Mouse (Mus musculus) layer of hippocampus, adult 9-10 months (tissue): ENCODE results near the gene Spi1.
A peak's percentile ranks its signal among the peaks of the same experiment; 100 is the strongest.
"Not testable (repeated sequence)": the region's sequence is repeated elsewhere in the genome, so short reads cannot be mapped to it uniquely, and the experiment has no call there.

ENCODE experiments used
- DNase-seq: peaks from one replicate; pipeline ENCODE4 v3.0.0; 2022; ENCODE audit warnings: low spot score

Gene Spi1

GRCm38 (mm10) chr2:91081775-91082695 lies at the start of gene Spi1:
TSS of gene Spi1 (plus strand) at chr2:91082390.
- no peak for DNase-seq

DNA sequence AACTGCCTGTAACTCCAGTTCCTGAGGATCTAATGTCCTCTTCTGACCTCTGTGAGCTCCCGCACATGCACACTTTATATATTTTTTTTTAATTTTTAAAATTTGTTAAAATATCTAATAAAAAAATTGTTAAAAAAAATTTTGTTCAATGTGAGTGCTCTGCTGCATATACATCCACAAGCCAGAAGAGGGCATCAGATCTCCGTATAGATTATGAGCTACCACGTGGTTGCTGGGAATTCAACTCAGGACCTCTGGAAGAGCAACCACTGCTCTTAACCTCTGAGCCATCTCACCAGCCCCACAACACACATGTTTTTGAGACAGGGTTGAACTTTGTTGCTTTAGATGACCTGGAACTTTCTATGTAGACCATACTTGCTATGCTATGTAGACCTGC lies 49.2 kb upstream of the Spi1 start:
- DNase-seq: no peak

DNA sequence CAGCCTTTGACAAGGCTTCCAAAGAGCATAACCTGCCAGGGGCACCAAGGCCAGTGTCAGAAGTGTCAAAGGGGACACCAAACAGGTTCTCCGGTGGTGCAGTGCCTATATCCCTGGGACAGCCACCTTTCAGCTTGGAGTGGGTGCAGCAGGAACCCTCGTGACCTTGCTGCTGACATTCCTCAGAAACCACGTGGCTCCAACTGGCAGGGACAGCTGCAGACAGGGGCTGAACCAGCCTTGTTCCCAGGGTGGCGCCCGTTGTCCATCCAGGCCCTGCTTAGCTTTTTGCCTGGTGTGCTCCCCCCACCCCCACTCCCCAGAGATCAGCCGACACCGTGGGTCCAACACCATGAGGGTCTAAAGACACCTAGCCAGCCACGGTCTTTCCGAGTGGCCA lies 46.8 kb upstream of the Spi1 start, which contains the start of gene Rapsn:
Gene Rapsn, plus strand, starts transcription at position 236 of the 400 bp plus-strand sequence.
- no peak for DNase-seq

- no peak for DNase-seq
These were observed 40.4 kb upstream of the Spi1 start for GRCm38 (mm10) chr2:91041786-91042185.

GRCm38 (mm10) chr2:91042651-91043398 lies 39.4 kb upstream of the Spi1 start:
- DNase-seq: no peak

DNA sequence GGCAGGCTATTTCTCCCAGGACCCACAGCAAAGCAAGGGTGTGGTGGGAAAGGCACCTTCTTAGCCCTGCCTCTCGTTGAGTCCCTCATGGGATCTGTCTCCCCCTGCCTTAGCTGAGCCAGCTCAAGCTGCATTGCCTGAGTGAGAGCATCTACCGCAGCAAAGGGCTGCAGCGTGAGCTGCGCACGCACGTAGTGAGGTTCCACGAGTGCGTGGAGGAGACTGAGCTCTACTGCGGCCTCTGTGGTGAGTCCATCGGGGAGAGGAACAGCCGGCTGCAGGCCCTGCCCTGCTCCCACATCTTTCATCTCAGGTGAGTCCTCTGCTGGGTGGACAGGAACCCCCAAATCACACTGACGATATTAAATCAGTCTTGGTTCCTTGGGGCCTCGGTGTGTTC lies 37.5 kb upstream of the Spi1 start:
- DNase-seq: no peak

DNA sequence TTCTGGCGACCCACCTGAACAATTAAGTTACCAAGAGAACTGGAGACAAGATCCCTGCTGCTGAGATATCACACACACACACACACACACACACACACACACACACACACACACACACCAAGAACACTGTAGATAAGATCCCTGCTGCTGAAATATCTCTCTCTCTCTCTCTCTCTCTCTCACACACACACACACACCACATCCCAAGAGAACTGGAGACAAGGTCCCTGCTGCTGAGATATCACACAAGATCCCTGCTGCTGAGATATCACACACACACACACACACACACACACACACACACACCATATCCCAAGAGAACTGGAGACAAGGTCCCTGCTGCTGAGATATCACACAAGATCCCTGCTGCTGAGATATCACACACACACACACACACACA lies 36.4 kb upstream of the Spi1 start:
- not testable (repeated sequence) for DNase-seq

- DNase-seq: no peak
These were observed 34.8 kb upstream of the Spi1 start for GRCm38 (mm10) chr2:91047359-91047758.

DNA sequence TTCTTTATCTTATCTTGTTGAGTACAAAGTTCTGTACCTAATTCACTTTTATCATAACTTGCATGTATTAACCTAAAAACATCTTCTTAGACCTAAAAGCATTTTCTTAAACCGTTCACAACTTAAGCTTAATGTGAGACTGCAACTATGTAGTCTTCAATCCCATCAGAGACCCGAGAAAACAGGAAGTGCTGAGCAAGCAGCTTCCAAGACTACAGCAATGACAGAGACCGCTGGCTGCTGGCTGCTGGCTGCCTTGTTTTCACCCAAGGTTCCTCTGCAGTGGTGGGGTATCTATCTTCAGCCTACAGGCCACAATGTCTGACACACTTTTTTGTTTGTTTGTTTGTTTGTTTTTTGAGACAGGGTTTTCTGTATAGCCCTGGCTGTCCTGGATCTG lies 30.3 kb upstream of the Spi1 start:
- no peak for DNase-seq

DNA sequence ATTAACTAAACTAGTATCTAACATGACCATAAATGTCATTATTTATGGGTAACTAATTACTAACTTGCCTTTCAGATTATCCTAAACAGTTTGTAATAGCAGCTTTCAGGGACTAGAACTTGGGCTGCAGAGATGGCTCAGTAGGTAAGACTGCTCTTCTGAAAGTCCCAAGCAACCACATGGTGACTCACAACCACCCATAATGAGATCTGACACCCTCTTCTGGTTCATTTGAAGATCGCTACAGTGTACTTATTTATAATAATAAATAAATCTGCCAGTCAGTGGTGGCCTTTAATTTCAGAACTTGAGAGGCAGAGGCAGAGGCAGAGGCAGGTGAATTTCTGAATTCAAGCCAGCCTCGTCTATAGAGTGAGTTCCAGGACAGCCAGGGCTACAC lies 29.4 kb upstream of the Spi1 start:
- no peak for DNase-seq

DNA sequence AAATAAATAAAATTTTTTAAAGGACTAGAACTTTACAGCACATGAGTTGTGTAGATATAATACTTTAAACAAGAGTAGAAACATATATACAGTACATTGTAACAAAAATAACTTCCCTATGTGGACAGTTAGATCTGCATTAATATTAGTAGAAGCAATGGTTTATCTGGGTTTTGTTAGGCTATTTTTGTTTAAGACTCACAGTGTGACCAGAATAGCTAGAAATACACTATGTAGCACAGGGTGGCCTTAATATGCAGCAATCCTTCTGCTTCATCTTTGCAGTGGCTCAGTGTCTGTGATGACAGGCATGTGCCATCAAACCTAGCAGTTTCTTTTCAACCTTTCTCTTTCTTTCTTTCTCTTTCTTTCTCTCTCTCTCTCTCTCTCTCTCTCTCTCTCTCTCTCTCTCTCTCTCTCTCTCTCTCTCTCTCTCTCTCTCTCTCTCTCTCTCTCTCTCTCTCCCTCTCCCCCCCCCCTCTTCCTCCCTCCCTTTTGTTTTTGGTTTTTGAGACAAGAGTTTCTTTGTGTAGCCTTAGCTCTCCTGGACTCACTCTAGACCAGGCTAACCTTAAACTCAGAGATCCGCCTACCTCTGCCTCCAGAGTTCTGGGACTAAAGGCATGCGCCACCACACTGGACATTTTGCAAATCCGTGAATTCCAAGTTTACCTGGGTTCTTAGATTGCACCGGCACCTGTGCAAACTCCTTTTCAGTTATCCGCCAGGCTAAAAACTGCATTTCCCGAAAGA lies 28.8 kb upstream of the Spi1 start:
- no peak for DNase-seq

DNA sequence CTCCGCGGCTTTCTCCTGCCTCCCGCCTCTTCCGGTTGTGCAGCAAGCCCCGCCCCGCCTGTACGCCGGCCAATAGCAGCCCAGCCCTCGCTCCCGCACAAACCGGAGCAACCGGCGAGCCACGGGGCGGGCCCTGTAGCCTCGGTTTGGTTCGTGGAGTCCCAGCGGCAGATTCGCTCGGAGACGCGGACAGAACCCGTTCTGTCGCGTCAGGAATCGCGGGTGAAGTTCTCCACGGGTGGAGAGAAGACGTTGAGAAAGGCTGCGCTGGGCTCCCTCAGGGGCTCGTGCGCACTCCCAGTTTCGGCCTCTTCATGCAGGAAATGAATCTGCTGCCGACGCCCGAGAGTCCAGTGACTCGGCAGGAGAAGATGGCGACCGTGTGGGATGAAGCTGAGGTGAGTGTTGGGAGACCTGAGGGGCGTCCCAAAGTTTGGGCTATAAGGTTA lies 28.2 kb upstream of the Spi1 start, which contains the start of gene Psmc3:
Gene Psmc3, plus strand, starts transcription at position 76 of the 449 bp plus-strand sequence.
- DNase-seq: peak; percentile 87

DNA sequence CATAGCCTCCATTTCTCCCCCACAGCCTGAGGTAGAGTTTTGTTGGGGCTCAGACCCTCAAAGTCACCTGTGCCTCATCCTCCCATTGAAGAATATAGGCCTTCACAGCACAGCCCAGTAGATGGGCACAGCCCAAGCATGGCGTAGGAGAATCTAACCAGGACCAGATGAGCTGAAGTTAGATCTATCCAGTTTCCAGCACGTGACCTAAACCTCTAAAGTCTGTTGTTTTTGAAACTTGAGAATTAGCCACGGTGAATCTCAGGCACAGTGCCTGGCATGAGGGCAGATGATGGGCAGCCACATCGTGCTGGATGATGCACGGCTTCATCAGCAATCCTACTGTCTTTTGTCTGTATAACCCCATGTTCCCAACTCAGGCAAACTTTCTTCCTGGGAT lies 23.8 kb upstream of the Spi1 start:
- no peak for DNase-seq

DNA sequence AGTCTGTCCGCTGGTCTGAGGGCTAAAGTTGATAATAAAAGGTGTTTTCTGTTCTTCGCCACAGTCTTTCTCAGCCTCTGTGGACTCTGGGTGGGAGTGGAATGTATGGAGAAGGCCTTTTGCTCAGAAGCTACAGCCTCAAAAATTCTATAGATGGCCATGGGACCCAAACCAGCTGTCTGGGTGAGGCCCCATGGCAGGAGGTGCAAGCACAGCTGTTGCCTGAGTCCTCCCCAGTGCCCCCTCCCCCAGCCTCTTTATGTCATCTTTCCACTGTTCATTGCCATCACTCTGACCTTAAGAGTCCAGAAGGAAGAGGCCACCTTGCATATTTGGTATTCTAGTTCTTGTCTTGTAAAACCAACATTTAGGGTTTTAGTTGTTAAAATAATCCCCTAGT lies 22.8 kb upstream of the Spi1 start:
- no peak for DNase-seq

DNA sequence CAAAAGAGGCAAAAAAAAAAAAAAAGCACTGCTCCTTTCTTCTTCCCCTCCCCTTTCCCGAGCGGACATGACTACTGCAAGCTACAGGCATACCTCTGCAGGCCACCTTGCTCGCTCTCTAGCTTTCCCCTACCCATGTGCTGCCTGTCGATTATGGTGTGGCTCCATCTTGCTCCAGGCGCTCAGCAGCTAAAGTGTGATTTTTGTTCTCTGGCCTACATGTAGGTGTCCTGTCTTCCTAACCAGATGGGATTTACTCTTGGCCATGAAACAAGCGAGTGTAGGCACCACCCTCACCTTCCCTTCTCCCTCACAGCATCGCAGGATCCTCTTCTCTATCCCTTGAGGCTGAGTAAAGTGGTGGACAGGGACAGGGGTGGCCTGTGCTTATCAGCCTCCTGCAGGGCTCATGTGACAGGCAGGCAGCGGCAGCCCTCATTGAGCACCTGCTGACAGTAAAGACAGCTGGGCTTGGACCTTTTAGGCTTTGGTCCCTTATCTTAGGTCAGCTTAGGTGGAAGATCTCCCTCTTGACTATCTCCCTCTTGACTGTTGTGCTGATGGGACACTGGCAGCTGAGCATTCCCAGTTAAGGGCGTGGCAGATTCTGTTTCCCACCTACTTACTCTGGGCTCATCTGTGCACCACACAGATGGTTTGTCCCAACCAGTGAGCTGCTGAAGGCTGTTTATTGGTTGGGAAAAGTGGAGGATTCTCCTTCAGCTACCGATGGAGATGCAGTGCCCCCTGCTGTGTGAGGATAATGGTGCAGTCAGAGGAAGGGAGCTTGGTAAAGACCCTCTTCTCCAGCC lies 21.4 kb upstream of the Spi1 start:
- peak; percentile 64 for DNase-seq

DNA sequence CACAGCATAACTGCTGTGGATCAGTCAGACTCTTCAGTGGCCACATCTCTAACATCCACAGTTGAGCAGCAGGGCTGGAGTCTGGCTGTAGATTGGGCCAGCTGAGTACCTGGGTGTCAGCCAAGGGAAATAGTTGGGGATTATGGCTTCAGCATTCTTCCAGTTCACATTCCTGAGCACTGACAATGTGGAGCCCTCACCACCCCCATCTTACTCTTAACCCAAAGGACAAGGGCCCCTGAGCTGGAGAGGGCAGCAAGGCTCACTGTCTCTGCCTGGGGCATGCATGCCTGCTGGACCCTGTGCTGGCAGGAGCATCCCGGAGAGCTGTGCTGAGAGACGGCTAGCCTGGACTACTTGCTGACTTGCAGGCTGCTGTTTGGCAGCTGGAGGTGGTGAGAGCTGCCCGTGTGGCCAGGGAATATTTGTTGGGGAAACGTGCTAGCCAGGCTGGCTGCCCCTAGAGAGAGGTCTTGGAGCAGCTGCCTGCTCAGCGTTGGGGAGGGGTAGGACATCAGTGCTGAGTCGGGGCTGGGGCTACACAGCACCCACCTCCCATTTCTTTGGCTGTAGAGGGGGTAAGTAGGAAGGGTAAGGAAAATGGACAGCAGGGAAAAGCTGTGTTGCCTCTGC lies 20.2 kb upstream of the Spi1 start:
- no peak for DNase-seq

DNA sequence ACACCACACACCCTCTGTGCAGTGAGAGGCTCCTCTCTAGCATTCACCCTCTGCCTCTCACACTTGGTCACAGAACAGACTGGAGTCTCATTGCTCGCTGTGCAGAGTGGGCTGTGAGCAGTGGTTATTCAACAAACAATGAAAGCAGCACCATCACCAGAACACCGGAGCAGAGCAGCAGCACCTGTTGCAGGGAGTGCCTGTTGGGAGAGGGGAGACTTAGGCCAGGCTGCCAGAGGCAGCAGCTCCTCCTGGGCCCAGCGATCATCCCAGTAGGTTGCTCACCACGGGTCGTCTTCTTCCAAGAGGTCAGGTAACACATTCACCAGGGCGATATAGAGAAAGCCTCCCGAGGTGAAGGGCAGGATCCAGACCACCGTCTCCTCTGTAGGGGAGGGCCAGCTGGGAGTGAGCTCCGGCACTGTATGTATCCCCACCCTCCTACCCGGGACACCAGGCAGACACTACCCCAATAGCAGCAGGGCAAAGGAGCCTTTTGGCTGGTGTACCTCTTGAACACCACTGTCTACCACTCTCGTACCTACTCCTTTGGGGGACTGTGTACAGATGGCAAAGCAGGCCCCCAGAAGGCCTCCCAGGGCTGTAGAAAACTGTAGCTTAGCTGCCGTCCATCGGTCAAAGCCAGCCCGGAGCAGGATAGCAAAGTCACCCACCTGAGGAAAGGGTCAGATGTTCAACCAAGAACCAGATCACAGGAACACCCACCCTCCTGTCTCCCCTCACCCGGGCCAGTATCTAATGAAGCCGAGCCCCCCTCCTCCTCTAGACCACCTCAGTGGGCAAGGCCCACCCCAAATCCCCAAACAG lies 19.2 kb upstream of the Spi1 start:
- DNase-seq: no peak

- DNase-seq: no peak
These were observed 18.0 kb upstream of the Spi1 start for GRCm38 (mm10) chr2:91064211-91064610.

DNA sequence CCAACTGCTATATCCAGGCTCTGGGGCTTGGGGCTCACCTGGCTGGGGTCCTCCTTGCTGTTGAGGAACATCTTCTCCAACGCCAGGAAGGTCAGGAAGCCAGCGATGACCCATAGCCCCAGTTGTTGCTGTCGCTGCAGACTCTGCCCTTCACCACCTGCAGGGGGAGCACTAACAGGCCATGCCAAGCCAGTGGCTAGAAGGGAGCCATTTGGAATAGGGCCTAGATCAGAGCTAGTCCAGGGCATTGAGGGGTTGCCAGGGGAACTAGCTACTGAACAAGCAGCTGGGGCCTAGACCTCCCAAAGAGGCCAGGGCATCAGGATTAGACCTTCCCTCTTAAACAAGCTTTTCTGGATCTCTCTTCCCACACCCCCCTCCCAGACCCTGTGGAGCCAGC lies 16.6 kb upstream of the Spi1 start:
- no peak for DNase-seq

DNA sequence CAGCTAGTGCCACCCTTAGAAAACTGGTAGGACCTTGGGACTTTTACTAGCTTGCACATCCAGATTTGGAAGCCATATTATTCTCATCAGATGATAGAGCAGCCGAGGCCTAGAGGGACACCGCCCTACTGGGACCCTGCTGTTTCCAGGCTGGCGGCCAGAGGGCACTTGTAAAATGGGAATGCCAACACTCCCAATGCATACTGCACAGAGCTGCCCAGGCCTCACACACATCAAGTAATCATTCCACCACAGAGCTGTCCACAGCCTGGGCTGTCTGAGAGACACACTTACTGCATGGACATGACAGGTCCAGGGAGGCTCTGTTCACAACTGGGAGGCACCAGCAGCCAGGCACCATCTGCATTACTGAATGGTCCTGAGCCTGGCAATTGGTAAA lies 15.7 kb upstream of the Spi1 start:
- DNase-seq: no peak
